Mouse (Mus musculus): ENCODE results near the gene Cd3d.

- TF ChIP-seq MAFK (IDR thresholded peaks at IDR 0.05; ENCODE audit: insufficient read depth, low read depth, low read length), result no peak
- TF ChIP-seq ZNF384 (IDR thresholded peaks at IDR 0.05; ENCODE audit: low read depth, low read length), result no peak
- TF ChIP-seq CHD2 (IDR thresholded peaks at IDR 0.05; ENCODE audit: low read depth, low read length), result no peak
Observed at GRCm38 (mm10) chr9:44982081-44982480, 495 bp downstream of the Cd3d start.

All from ES-E14 (cell line).